In the genomic region with DNA sequence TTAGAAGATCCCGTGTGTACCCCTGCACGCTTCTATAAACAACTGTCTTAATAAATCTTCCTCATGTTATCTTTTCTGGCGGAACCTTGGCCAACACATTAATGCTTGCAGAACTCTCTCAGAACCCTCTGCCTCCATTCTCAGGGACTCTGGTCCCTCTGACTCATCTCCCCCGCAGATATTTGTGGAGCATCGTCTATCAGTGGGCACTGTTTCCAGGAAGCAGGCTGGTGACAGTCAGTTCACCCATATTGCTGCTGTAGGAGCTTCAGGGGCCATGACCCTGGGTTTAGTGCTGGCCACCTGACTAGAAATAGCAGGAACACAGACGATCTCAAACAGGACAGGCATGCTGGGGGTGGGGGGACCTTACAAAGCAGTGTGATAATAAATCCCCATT, we compare ENCODE assay signal across 26 mouse cellular contexts. TPM values are rescaled to one million over a fixed set of nuclear protein-coding genes. Genes with fewer than 3 reads are reported as not detected.
DNase-seq lines count a peak whose midpoint lies in the region; ATAC-seq lines count a peak whose summit lies in the region.
"Had no signal": no experiment of that assay in that cellular context is flagged by ENCODE, and none has a peak within 500 bp of the region (broad histone marks: within the 10 kb centered on the region; RNA-seq: fewer than 3 reads in every experiment).

No protein-coding gene starts in this region.

- H3K36me3 ChIP-seq in heart, embryonic 10.5 days: peaks cover 36% of the 10 kb centered on the region
- no peaks in the 10 kb centered on the region for H3K36me3 ChIP-seq in forebrain, embryonic 15.5 days
- H3K36me3 ChIP-seq in forebrain, embryonic 12.5 days (replicated peaks): no peaks in the 10 kb centered on the region

- H3K4me1 ChIP-seq in heart, embryonic 10.5 days: peaks cover 37% of the 10 kb centered on the region
- peaks cover 5% of the 10 kb centered on the region; the same call in 1 of the 2 replicates for H3K4me1 ChIP-seq in forebrain, embryonic 15.5 days
- H3K4me1 ChIP-seq in forebrain, embryonic 12.5 days: peaks cover 6% of the 10 kb centered on the region

- peak; percentile 74 for DNase-seq in heart, embryonic 10.5 days (ENCODE audit: low spot score)
- no peak for DNase-seq in heart, adult 9 months (ENCODE audit: low spot score in 2 of 2)
- peak; percentile 37 for DNase-seq in adrenal gland, postnatal 10 days
- DNase-seq in adrenal gland, postnatal 25 days: peak; percentile 10
- no peak for DNase-seq in c-Kit-positive CD71-positive TER-119-positive erythroid progenitor cells, embryonic 14.5 days (ENCODE audit: low spot score)
- DNase-seq: B cell, adult 2 months; cerebellum, adult 11 months; cerebellum, adult 2 months; cerebellum, adult 9-10 months; cerebellum, postnatal 10 days; cerebellum, postnatal 25 days; forebrain, postnatal 0 days had no signal

- H3K9ac ChIP-seq in forebrain, embryonic 15.5 days (replicated peaks): no peak overlapping the region
- no peak overlapping the region for H3K9ac ChIP-seq in forebrain, embryonic 12.5 days
- H3K9ac ChIP-seq: embryonic facial prominence, embryonic 12.5 days; forebrain, postnatal 0 days had no signal

- H3K27me3 ChIP-seq in heart, embryonic 10.5 days (ENCODE audit: insufficient read depth, poor library complexity, severe bottlenecking): no peaks in the 10 kb centered on the region
- H3K27me3 ChIP-seq in forebrain, embryonic 15.5 days: no peaks in the 10 kb centered on the region
- H3K27me3 ChIP-seq in forebrain, embryonic 12.5 days: peaks cover 3% of the 10 kb centered on the region; the same call in 1 of the 2 replicates
- H3K27me3 ChIP-seq: CH12.LX; embryonic facial prominence, embryonic 12.5 days; Patski had no signal

- no peak overlapping the region for H3K4me3 ChIP-seq in heart, embryonic 10.5 days
- no peak overlapping the region for H3K4me3 ChIP-seq in forebrain, embryonic 15.5 days
- no peak overlapping the region for H3K4me3 ChIP-seq in forebrain, embryonic 12.5 days (replicated peaks)
- H3K4me3 ChIP-seq: embryonic facial prominence, embryonic 10.5 days; embryonic facial prominence, embryonic 12.5 days had no signal

- H3K4me2 ChIP-seq in forebrain, embryonic 15.5 days (replicated peaks): no peak overlapping the region
- H3K4me2 ChIP-seq in forebrain, embryonic 12.5 days: no peak overlapping the region
- H3K4me2 ChIP-seq: embryonic facial prominence, embryonic 12.5 days had no signal

- 60% methylated on average over 6 of the region's 6 CpGs for WGBS in heart, embryonic 10.5 days
- WGBS in forebrain, embryonic 15.5 days: 82% methylated on average over 6 of the region's 6 CpGs
- 84% methylated on average over 6 of the region's 6 CpGs for WGBS in forebrain, embryonic 12.5 days

- H3K9me3 ChIP-seq in heart, embryonic 10.5 days: no peaks in the 10 kb centered on the region
- H3K9me3 ChIP-seq in forebrain, embryonic 15.5 days: no peaks in the 10 kb centered on the region; the same call in 1 of the 2 replicates
- H3K9me3 ChIP-seq in forebrain, embryonic 12.5 days: no peaks in the 10 kb centered on the region
- H3K9me3 ChIP-seq: embryonic facial prominence, embryonic 10.5 days; embryonic facial prominence, embryonic 12.5 days had no signal

- no peak for ATAC-seq in forebrain, embryonic 15.5 days (replicated peaks)
- ATAC-seq in forebrain, embryonic 12.5 days (ENCODE audit: low FRiP score): no peak
- ATAC-seq: activated CD4-positive, CD25-positive, alpha-beta regulatory T cell, adult 4 months; CD4-positive, CD25-positive, alpha-beta regulatory T cell, adult 4 months; forebrain, embryonic 14.5 days; forebrain, postnatal 0 days; Patski had no signal

- peak overlapping the region; percentile 75; the same call in 1 of the 2 replicates for H3K27ac ChIP-seq in heart, embryonic 10.5 days
- H3K27ac ChIP-seq in forebrain, embryonic 15.5 days (replicated peaks): no peak overlapping the region
- H3K27ac ChIP-seq in forebrain, embryonic 12.5 days: no peak overlapping the region
- H3K27ac ChIP-seq: embryonic facial prominence, embryonic 10.5 days; embryonic facial prominence, embryonic 12.5 days had no signal

RNA-seq across cellular contexts. Expression of gene Crtap, which starts 3.4 kb away (rescaled TPM):
- 92.4 and 124 TPM in 2 replicates for polyA plus RNA-seq in heart, embryonic 10.5 days (2016; fragmentation: Nextera tagmentation; extraction: Ambion mirVana)
- total RNA-seq in adrenal gland, postnatal 10 days (2021): 10 to 100 TPM; 89.9 to 96.4 TPM
- total RNA-seq in adrenal gland, postnatal 25 days (2021): 99.2 and 103 TPM in 2 replicates
- polyA plus RNA-seq in forebrain, embryonic 15.5 days (2015; fragmentation: Nextera tagmentation; extraction: Ambion mirVana): 19.9 and 20.2 TPM in 2 replicates
- polyA plus RNA-seq in forebrain, embryonic 12.5 days (2016; fragmentation: Nextera tagmentation; extraction: Ambion mirVana): 28.3 and 36.8 TPM in 2 replicates

RNA-seq across cellular contexts. Expression of gene Glb1, which starts 13.8 kb away (rescaled TPM):
- 33.5 and 45.1 TPM in 2 replicates for polyA plus RNA-seq in heart, embryonic 10.5 days (2016; fragmentation: Nextera tagmentation; extraction: Ambion mirVana)
- 10 to 100 TPM; 24.8 to 26.9 TPM for total RNA-seq in adrenal gland, postnatal 10 days (2021)
- total RNA-seq in adrenal gland, postnatal 25 days (2021): 30.8 and 37.5 TPM in 2 replicates
- polyA plus RNA-seq in forebrain, embryonic 15.5 days (2015; fragmentation: Nextera tagmentation; extraction: Ambion mirVana): 21.6 and 21.9 TPM in 2 replicates
- polyA plus RNA-seq in forebrain, embryonic 12.5 days (2016; fragmentation: Nextera tagmentation; extraction: Ambion mirVana): 19.9 and 21.4 TPM in 2 replicates

RNA-seq across cellular contexts. Expression of gene Tmppe, which starts 13.8 kb away (rescaled TPM):
- polyA plus RNA-seq in heart, embryonic 10.5 days (2016; fragmentation: Nextera tagmentation; extraction: Ambion mirVana): 11.5 and 14.6 TPM in 2 replicates
- total RNA-seq in adrenal gland, postnatal 10 days (2021): 1 to 10 TPM; 4.4 to 7.4 TPM
- 7.7 and 9.7 TPM in 2 replicates for total RNA-seq in adrenal gland, postnatal 25 days (2021)
- 7.5 and 7.7 TPM in 2 replicates for polyA plus RNA-seq in forebrain, embryonic 15.5 days (2015; fragmentation: Nextera tagmentation; extraction: Ambion mirVana)
- 8.2 and 8.7 TPM in 2 replicates for polyA plus RNA-seq in forebrain, embryonic 12.5 days (2016; fragmentation: Nextera tagmentation; extraction: Ambion mirVana)

RNA-seq across cellular contexts. Expression of gene Bcl2a1c, which starts 57.2 kb away (rescaled TPM):
- polyA plus RNA-seq in heart, embryonic 10.5 days (2016; fragmentation: Nextera tagmentation; extraction: Ambion mirVana): not detected in 2 replicates
- total RNA-seq in adrenal gland, postnatal 10 days (2021): not detected
- not detected in 2 replicates for total RNA-seq in adrenal gland, postnatal 25 days (2021)
- not detected in 2 replicates for polyA plus RNA-seq in forebrain, embryonic 15.5 days (2015; fragmentation: Nextera tagmentation; extraction: Ambion mirVana)
- not detected in 2 replicates for polyA plus RNA-seq in forebrain, embryonic 12.5 days (2016; fragmentation: Nextera tagmentation; extraction: Ambion mirVana)
- total RNA-seq: adrenal gland, adult 18-20 months; forebrain, postnatal 0 days; G1E had no signal
- polyA plus RNA-seq: cerebellum, adult 2 months; cortical plate, adult 2 months; embryonic facial prominence, embryonic 10.5 days; embryonic facial prominence, embryonic 12.5 days; embryonic facial prominence, embryonic 14.5 days; forebrain, embryonic 11.5 days; forebrain, embryonic 14.5 days; forebrain, postnatal 0 days; G1E; Patski had no signal

Comparison
In these comparisons a context has a peak if more than half of its experiments do, and no peak if none do; other contexts are left out.
1. DNase-seq: peak in heart, embryonic 10.5 days (single experiment), adrenal gland, postnatal 10 days (single experiment) and adrenal gland, postnatal 25 days (single experiment); none in heart, adult 9 months (0 of 2) and c-Kit-positive CD71-positive TER-119-positive erythroid progenitor cells, embryonic 14.5 days (single experiment).